Mouse (Mus musculus): ENCODE results near the gene Rere.

- no peak for TF ChIP-seq CTCF (IDR thresholded peaks at IDR 0.05; ENCODE audit: control insufficient read depth, insufficient read depth, insufficient replicate concordance, low read depth, low read length)
- TF ChIP-seq POLR2A (IDR thresholded peaks at IDR 0.05; ENCODE audit: control insufficient read depth, low read depth, low read length), result no peak
Observed at GRCm38 (mm10) chr4:150470674-150471328, 189.4 kb downstream of the Rere start.
